Mouse (Mus musculus): ENCODE data around the gene Dhdds. TPM values are rescaled to one million over a fixed set of nuclear protein-coding genes. Genes with fewer than 3 reads are reported as not detected.
"Not testable (repeated sequence)": the region's sequence is repeated elsewhere in the genome, so short reads cannot be mapped to it uniquely, and the experiment has no call there.

Dhdds gene
- total and polyA plus RNA-seq, 3 experiments, result 15.9 to 37.7 TPM; not detected in 1

- no peak for DNase-seq (ENCODE audit: low read depth, low spot score)
- H3K9me3 ChIP-seq (replicated peaks; ENCODE audit: insufficient read depth, low read length), result no peaks in the 10 kb centered on the region
- no peaks in the 10 kb centered on the region for H3K36me3 ChIP-seq (ENCODE audit: control insufficient read depth in 1 of 2, insufficient read depth in 2 of 2, low read length in 2 of 2)
Measured at GRCm38 (mm10) chr4:133991087-133991660, 9.5 kb downstream of the Dhdds start.

GRCm38 (mm10) chr4:133990035-133990434, 10.7 kb downstream of the Dhdds start:
- Histone ChIP-seq H3K36me3 (ENCODE audit: control insufficient read depth in 1 of 2, insufficient read depth in 2 of 2, low read length in 2 of 2) (no peaks in the 10 kb centered on the region), H3K9ac (ENCODE audit: control insufficient read depth, low read depth, low read length, poor library complexity, severe bottlenecking) (no peak overlapping the region), H3K4me3 (ENCODE audit: control insufficient read depth in 1 of 2, insufficient read depth in 1 of 2, low read depth in 2 of 2, low read length in 2 of 2) (no peak overlapping the region), H3K27me3 (ENCODE audit: control insufficient read depth in 1 of 2, insufficient read depth in 2 of 2, low read length in 2 of 2) (no peaks in the 10 kb centered on the region), H3K79me2 (ENCODE audit: control insufficient read depth, insufficient read depth, low read length, poor library complexity) (no peaks in the 10 kb centered on the region), H3K27ac (ENCODE audit: control insufficient read depth, low read depth, low read length) (no peak overlapping the region), H3K9me3 (replicated peaks; ENCODE audit: insufficient read depth, low read length) (no peaks in the 10 kb centered on the region), H3K4me1 (ENCODE audit: control insufficient read depth in 1 of 2, insufficient read depth in 2 of 2, low read length in 2 of 2) (no peaks in the 10 kb centered on the region)
- no peak for DNase-seq (ENCODE audit: low read depth, low spot score)
- TF ChIP-seq MXI1 (IDR thresholded peaks at IDR 0.05; ENCODE audit: low read depth, low read length) (no peak), UBTF (IDR thresholded peaks at IDR 0.05; ENCODE audit: borderline replicate concordance, insufficient read depth, low read depth, low read length) (no peak), GATA1 (IDR thresholded peaks at IDR 0.05; ENCODE audit: low read depth, low read length) (no peak), GABPA (IDR thresholded peaks at IDR 0.05; ENCODE audit: low read depth, low read length) (no peak), SMC3 (IDR thresholded peaks at IDR 0.05; ENCODE audit: low read depth, low read length) (no peak), ZMIZ1 (IDR thresholded peaks at IDR 0.05; ENCODE audit: low read depth, low read length) (no peak), ELF1 (IDR thresholded peaks at IDR 0.05; ENCODE audit: low read depth, low read length) (no peak), ZNF384 (IDR thresholded peaks at IDR 0.05; ENCODE audit: low read depth, low read length) (no peak), TAL1 (IDR thresholded peaks at IDR 0.05; ENCODE audit: low read length) (no peak), TBP (IDR thresholded peaks at IDR 0.05; ENCODE audit: low read depth, low read length) (no peak), MYC (IDR thresholded peaks at IDR 0.05; ENCODE audit: low read depth, low read length) (no peak), ZKSCAN1 (IDR thresholded peaks at IDR 0.05; ENCODE audit: low read depth, low read length) (no peak), MAX (IDR thresholded peaks at IDR 0.05; ENCODE audit: low read length) (no peak), NELFE (IDR thresholded peaks at IDR 0.05; ENCODE audit: low read depth, low read length) (no peak), CTCF (IDR thresholded peaks at IDR 0.05 in 2 of 3, conservative IDR thresholded peaks at IDR 0.05 in 1 of 3; ENCODE audit: control insufficient read depth in 1 of 3, insufficient read depth in 1 of 3, low read depth in 2 of 3, low read length in 3 of 3, poor library complexity in 1 of 3, severe bottlenecking in 1 of 3) (no peak), TCF12 (IDR thresholded peaks at IDR 0.05; ENCODE audit: low read depth, low read length) (no peak), RAD21 (IDR thresholded peaks at IDR 0.05; ENCODE audit: low read depth, low read length) (no peak)

More at GRCm38 (mm10) chr4:133991087-133991660, 9.5 kb downstream of the Dhdds start:
- Histone ChIP-seq H3K9ac (ENCODE audit: control insufficient read depth, low read depth, low read length, poor library complexity, severe bottlenecking) (no peak overlapping the region), H3K79me2 (ENCODE audit: control insufficient read depth, insufficient read depth, low read length, poor library complexity) (no peaks in the 10 kb centered on the region), H3K27ac (ENCODE audit: control insufficient read depth, low read depth, low read length) (no peak overlapping the region), H3K4me1 (ENCODE audit: control insufficient read depth in 1 of 2, insufficient read depth in 2 of 2, low read length in 2 of 2) (no peaks in the 10 kb centered on the region), H3K4me3 (ENCODE audit: control insufficient read depth in 1 of 2, insufficient read depth in 1 of 2, low read depth in 2 of 2, low read length in 2 of 2) (no peak overlapping the region), H3K27me3 (ENCODE audit: control insufficient read depth in 1 of 2, insufficient read depth in 2 of 2, low read length in 2 of 2) (no peaks in the 10 kb centered on the region)
- TF ChIP-seq MXI1 (IDR thresholded peaks at IDR 0.05; ENCODE audit: low read depth, low read length), result no peak
- no peak for TF ChIP-seq GABPA (IDR thresholded peaks at IDR 0.05; ENCODE audit: low read depth, low read length)
- TF ChIP-seq NRF1 (IDR thresholded peaks at IDR 0.05; ENCODE audit: insufficient read depth, low read depth, low read length, poor library complexity, severe bottlenecking), result no peak

- H3K27me3 ChIP-seq (ENCODE audit: control insufficient read depth in 1 of 2, insufficient read depth in 2 of 2, low read length in 2 of 2); DNase-seq (ENCODE audit: low read depth, low spot score); H3K27ac ChIP-seq (ENCODE audit: control insufficient read depth, low read depth, low read length); H3K36me3 ChIP-seq (ENCODE audit: control insufficient read depth in 1 of 2, insufficient read depth in 2 of 2, low read length in 2 of 2); H3K9ac ChIP-seq (ENCODE audit: control insufficient read depth, low read depth, low read length, poor library complexity, severe bottlenecking); H3K4me1 ChIP-seq (ENCODE audit: control insufficient read depth in 1 of 2, insufficient read depth in 2 of 2, low read length in 2 of 2); H3K9me3 ChIP-seq (replicated peaks; ENCODE audit: insufficient read depth, low read length); H3K79me2 ChIP-seq (ENCODE audit: control insufficient read depth, insufficient read depth, low read length, poor library complexity); H3K4me3 ChIP-seq (ENCODE audit: control insufficient read depth in 1 of 2, insufficient read depth in 1 of 2, low read depth in 2 of 2, low read length in 2 of 2): not testable (repeated sequence)
Measured at GRCm38 (mm10) chr4:133988289-133988688, 12.4 kb downstream of the Dhdds start.
